Mouse (Mus musculus): ENCODE data around the gene Cdc20b. TPM values are rescaled to one million over a fixed set of nuclear protein-coding genes. Genes with fewer than 3 reads are reported as not detected.

The Cdc20b gene
- total RNA-seq, 1 experiment = 0.49 TPM

- Histone ChIP-seq H3K36me3 (ENCODE audit: control insufficient read depth, insufficient read depth, low read length, poor library complexity, severe bottlenecking) (no peaks in the 10 kb centered on the region), H3K27ac (ENCODE audit: insufficient read depth, low read depth, low read length, poor library complexity, severe bottlenecking) (no peak overlapping the region), H3K4me3 (ENCODE audit: insufficient read depth in 1 of 2, low read depth in 1 of 2, low read length in 2 of 2, poor library complexity in 1 of 2, severe bottlenecking in 1 of 2) (no peak overlapping the region), H3K9me3 (ENCODE audit: control insufficient read depth, insufficient read depth, low read depth, low read length) (no peaks in the 10 kb centered on the region), H3K4me1 (ENCODE audit: control insufficient read depth in 2 of 2, insufficient read depth in 2 of 2, low read length in 2 of 2, poor library complexity in 1 of 2) (no peaks in the 10 kb centered on the region), H3K9ac (ENCODE audit: insufficient read depth, low read depth, low read length, poor library complexity, severe bottlenecking) (no peak overlapping the region)
- DNase-seq (ENCODE audit: low read depth, low spot score) = no peak
- in situ Hi-C loops (cut with MboI; ENCODE audit: low sequenced_read_pairs in 2 of 2, unreplicated experiment in 2 of 2) = no loop called here
- TF ChIP-seq CHD2 (IDR thresholded peaks at IDR 0.05; ENCODE audit: low read depth, low read length) = no peak
- no peak for TF ChIP-seq ZC3H11A (IDR thresholded peaks at IDR 0.05; ENCODE audit: borderline replicate concordance, low read depth, low read length)
- no peak for TF ChIP-seq HCFC1 (IDR thresholded peaks at IDR 0.05; ENCODE audit: borderline replicate concordance, insufficient read depth, low read length)
- TF ChIP-seq ZNF384 (IDR thresholded peaks at IDR 0.05; ENCODE audit: low read depth, low read length) = no peak
- TF ChIP-seq MAFK (IDR thresholded peaks at IDR 0.05; ENCODE audit: insufficient read depth, low read depth, low read length) = no peak
Measured at GRCm38 (mm10) chr13:113021521-113021920, 13.4 kb upstream of the Cdc20b start.

- no peak overlapping the region for H3K9ac ChIP-seq (ENCODE audit: insufficient read depth, low read depth, low read length, poor library complexity, severe bottlenecking)
- no peak for TF ChIP-seq ZNF384 (IDR thresholded peaks at IDR 0.05; ENCODE audit: low read depth, low read length)
- no peak for TF ChIP-seq HCFC1 (IDR thresholded peaks at IDR 0.05; ENCODE audit: borderline replicate concordance, insufficient read depth, low read length)
- TF ChIP-seq CHD2 (IDR thresholded peaks at IDR 0.05; ENCODE audit: low read depth, low read length) = no peak
- TF ChIP-seq ZC3H11A (IDR thresholded peaks at IDR 0.05; ENCODE audit: borderline replicate concordance, low read depth, low read length) = no peak
- no peaks in the 10 kb centered on the region for H3K36me3 ChIP-seq (ENCODE audit: control insufficient read depth, insufficient read depth, low read length, poor library complexity, severe bottlenecking)
- no peaks in the 10 kb centered on the region for H3K4me1 ChIP-seq (ENCODE audit: control insufficient read depth in 2 of 2, insufficient read depth in 2 of 2, low read length in 2 of 2, poor library complexity in 1 of 2)
- no peaks in the 10 kb centered on the region for H3K9me3 ChIP-seq (ENCODE audit: control insufficient read depth, insufficient read depth, low read depth, low read length)
- DNase-seq (ENCODE audit: low read depth, low spot score) = no peak
- H3K27ac ChIP-seq (ENCODE audit: insufficient read depth, low read depth, low read length, poor library complexity, severe bottlenecking) = no peak overlapping the region
- in situ Hi-C loops (cut with MboI; ENCODE audit: low sequenced_read_pairs in 2 of 2, unreplicated experiment in 2 of 2) = no loop called here
- no peak overlapping the region for H3K4me3 ChIP-seq (ENCODE audit: insufficient read depth in 1 of 2, low read depth in 1 of 2, low read length in 2 of 2, poor library complexity in 1 of 2, severe bottlenecking in 1 of 2)
Measured at GRCm38 (mm10) chr13:113022467-113022866, 12.4 kb upstream of the Cdc20b start.

GRCm38 (mm10) chr13:113023274-113024143 is 11.4 kb upstream of the Cdc20b start:
- no peaks in the 10 kb centered on the region for H3K36me3 ChIP-seq (ENCODE audit: control insufficient read depth, insufficient read depth, low read length, poor library complexity, severe bottlenecking)
- H3K4me3 ChIP-seq (ENCODE audit: insufficient read depth in 1 of 2, low read depth in 1 of 2, low read length in 2 of 2, poor library complexity in 1 of 2, severe bottlenecking in 1 of 2) = no peak overlapping the region
- H3K9ac ChIP-seq (ENCODE audit: insufficient read depth, low read depth, low read length, poor library complexity, severe bottlenecking) = no peak overlapping the region
- no peaks in the 10 kb centered on the region for H3K9me3 ChIP-seq (ENCODE audit: control insufficient read depth, insufficient read depth, low read depth, low read length)
- in situ Hi-C loops (cut with MboI; ENCODE audit: low sequenced_read_pairs in 2 of 2, unreplicated experiment in 2 of 2) = no loop called here
- TF ChIP-seq ZNF384 (IDR thresholded peaks at IDR 0.05; ENCODE audit: low read depth, low read length) (no peak), ZC3H11A (IDR thresholded peaks at IDR 0.05; ENCODE audit: borderline replicate concordance, low read depth, low read length) (no peak), HCFC1 (IDR thresholded peaks at IDR 0.05; ENCODE audit: borderline replicate concordance, insufficient read depth, low read length) (no peak), MAFK (IDR thresholded peaks at IDR 0.05; ENCODE audit: insufficient read depth, low read depth, low read length) (no peak), CHD2 (IDR thresholded peaks at IDR 0.05; ENCODE audit: low read depth, low read length) (no peak)
- no peak for DNase-seq (ENCODE audit: low read depth, low spot score)
- H3K27ac ChIP-seq (ENCODE audit: insufficient read depth, low read depth, low read length, poor library complexity, severe bottlenecking) = no peak overlapping the region
- no peaks in the 10 kb centered on the region for H3K4me1 ChIP-seq (ENCODE audit: control insufficient read depth in 2 of 2, insufficient read depth in 2 of 2, low read length in 2 of 2, poor library complexity in 1 of 2)

- in situ Hi-C loops (cut with MboI; ENCODE audit: low sequenced_read_pairs in 2 of 2, unreplicated experiment in 2 of 2) = no loop called here
- TF ChIP-seq ZC3H11A (IDR thresholded peaks at IDR 0.05; ENCODE audit: borderline replicate concordance, low read depth, low read length) (no peak), MAFK (IDR thresholded peaks at IDR 0.05; ENCODE audit: insufficient read depth, low read depth, low read length) (no peak), HCFC1 (IDR thresholded peaks at IDR 0.05; ENCODE audit: borderline replicate concordance, insufficient read depth, low read length) (no peak), CHD2 (IDR thresholded peaks at IDR 0.05; ENCODE audit: low read depth, low read length) (no peak), ZNF384 (IDR thresholded peaks at IDR 0.05; ENCODE audit: low read depth, low read length) (no peak)
- no peak for DNase-seq (ENCODE audit: low read depth, low spot score)
- Histone ChIP-seq H3K27ac (ENCODE audit: insufficient read depth, low read depth, low read length, poor library complexity, severe bottlenecking) (no peak overlapping the region), H3K4me1 (ENCODE audit: control insufficient read depth in 2 of 2, insufficient read depth in 2 of 2, low read length in 2 of 2, poor library complexity in 1 of 2) (peaks cover 0 to 8% of the 10 kb centered on the region in 2 experiments; a peak in 2 of 4 replicates), H3K36me3 (ENCODE audit: control insufficient read depth, insufficient read depth, low read length, poor library complexity, severe bottlenecking) (no peaks in the 10 kb centered on the region), H3K9ac (ENCODE audit: insufficient read depth, low read depth, low read length, poor library complexity, severe bottlenecking) (no peak overlapping the region), H3K4me3 (ENCODE audit: insufficient read depth in 1 of 2, low read depth in 1 of 2, low read length in 2 of 2, poor library complexity in 1 of 2, severe bottlenecking in 1 of 2) (peak overlapping the region in 1 of 2 experiments; percentile 65; a peak in 2 of 4 replicates), H3K9me3 (ENCODE audit: control insufficient read depth, insufficient read depth, low read depth, low read length) (no peaks in the 10 kb centered on the region)
Measured at GRCm38 (mm10) chr13:113031351-113031750, 3.6 kb upstream of the Cdc20b start.
